Mouse (Mus musculus): ENCODE measurements around the gene Ptprc. TPM values are rescaled to one million over a fixed set of nuclear protein-coding genes. Genes with fewer than 3 reads are reported as not detected.

Ptprc gene
- polyA plus RNA-seq, 1 experiment: 75.0 TPM

GRCm38 (mm10) chr1:138162638-138163037, 12.9 kb downstream of the Ptprc start:
- WGBS: 51% methylated on average over 8 of the region's 8 CpGs
- H3K4me1 ChIP-seq (ENCODE audit: control insufficient read depth, insufficient read depth, low read length): peaks cover 3% of the 10 kb centered on the region
- H3K4me3 ChIP-seq (replicated peaks; ENCODE audit: control insufficient read depth, low read depth, low read length): no peak overlapping the region
- TF ChIP-seq POLR2A (IDR thresholded peaks at IDR 0.05; ENCODE audit: borderline replicate concordance, control insufficient read depth, low read depth, low read length) (no peak), CTCF (IDR thresholded peaks at IDR 0.05; ENCODE audit: control insufficient read depth, insufficient read depth, low read length) (no peak)
- H3K27ac ChIP-seq (ENCODE audit: control insufficient read depth, insufficient read depth, low read depth, low read length, poor library complexity): no peak overlapping the region

GRCm38 (mm10) chr1:138158921-138159320, 16.6 kb downstream of the Ptprc start:
- 37% methylated on average over 2 of the region's 2 CpGs for WGBS
- Histone ChIP-seq H3K4me1 (ENCODE audit: control insufficient read depth, insufficient read depth, low read length) (peaks cover 5% of the 10 kb centered on the region), H3K4me3 (replicated peaks; ENCODE audit: control insufficient read depth, low read depth, low read length) (no peak overlapping the region), H3K27ac (ENCODE audit: control insufficient read depth, insufficient read depth, low read depth, low read length, poor library complexity) (no peak overlapping the region)
- TF ChIP-seq POLR2A (IDR thresholded peaks at IDR 0.05; ENCODE audit: borderline replicate concordance, control insufficient read depth, low read depth, low read length) (no peak), CTCF (IDR thresholded peaks at IDR 0.05; ENCODE audit: control insufficient read depth, insufficient read depth, low read length) (no peak)

- 36% methylated on average over 3 of the region's 3 CpGs for WGBS
- H3K27ac ChIP-seq (ENCODE audit: control insufficient read depth, insufficient read depth, low read depth, low read length, poor library complexity): no peak overlapping the region; the same call in 1 of the 2 replicates
- H3K4me3 ChIP-seq (replicated peaks; ENCODE audit: control insufficient read depth, low read depth, low read length): no peak overlapping the region
- TF ChIP-seq POLR2A (IDR thresholded peaks at IDR 0.05; ENCODE audit: borderline replicate concordance, control insufficient read depth, low read depth, low read length) (no peak), CTCF (IDR thresholded peaks at IDR 0.05; ENCODE audit: control insufficient read depth, insufficient read depth, low read length) (no peak)
- peaks cover 5% of the 10 kb centered on the region for H3K4me1 ChIP-seq (ENCODE audit: control insufficient read depth, insufficient read depth, low read length)
Measured at GRCm38 (mm10) chr1:138158236-138158635, 17.3 kb downstream of the Ptprc start.

DNA sequence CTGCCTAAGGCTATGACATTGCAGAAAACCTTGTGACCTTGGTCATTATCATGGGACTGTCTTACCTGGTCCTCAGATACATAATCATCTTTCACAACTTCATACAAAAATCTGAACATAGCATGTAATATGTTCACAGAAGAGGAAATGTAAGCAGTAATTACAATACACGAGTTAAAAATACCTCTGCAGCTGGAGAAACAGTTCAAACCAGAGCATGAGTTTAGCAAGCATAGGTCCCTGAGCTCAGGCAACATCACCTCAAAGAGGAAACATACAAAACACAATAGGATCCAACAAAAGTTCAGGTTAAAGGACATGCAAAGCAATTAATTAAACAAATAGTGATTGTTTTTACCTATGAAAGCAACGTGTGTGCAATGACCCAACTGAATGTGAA, 17.8 kb downstream of the Ptprc start:
- Histone ChIP-seq H3K4me1 (ENCODE audit: control insufficient read depth, insufficient read depth, low read length) (peaks cover 4% of the 10 kb centered on the region), H3K4me3 (replicated peaks; ENCODE audit: control insufficient read depth, low read depth, low read length) (no peak overlapping the region), H3K27ac (ENCODE audit: control insufficient read depth, insufficient read depth, low read depth, low read length, poor library complexity) (no peak overlapping the region)
- 20% methylated on average over 2 of the region's 2 CpGs for WGBS
- TF ChIP-seq POLR2A (IDR thresholded peaks at IDR 0.05; ENCODE audit: borderline replicate concordance, control insufficient read depth, low read depth, low read length): no peak
- no peak for TF ChIP-seq CTCF (IDR thresholded peaks at IDR 0.05; ENCODE audit: control insufficient read depth, insufficient read depth, low read length)

DNA sequence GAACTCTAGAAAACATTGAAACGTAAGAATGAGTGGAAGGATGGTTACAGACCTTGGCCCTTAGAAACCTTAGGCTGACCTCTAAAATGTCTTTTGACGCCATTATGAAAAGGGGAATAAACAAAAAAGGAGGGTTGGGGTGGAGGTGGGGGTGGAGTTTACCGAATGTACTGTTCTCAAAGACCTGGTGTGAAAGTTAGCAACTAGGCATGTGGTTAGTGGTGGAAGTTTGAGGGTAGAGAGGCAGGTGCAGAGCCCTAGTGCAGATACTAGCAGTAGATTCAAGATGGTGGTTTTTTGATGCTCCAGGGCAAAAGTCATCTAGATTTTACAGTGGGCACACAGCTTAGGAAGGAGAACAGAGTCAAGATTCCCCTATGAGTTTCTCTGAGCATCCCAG, 18.5 kb downstream of the Ptprc start:
- WGBS: 60% methylated on average over 3 of the region's 3 CpGs
- H3K27ac ChIP-seq (ENCODE audit: control insufficient read depth, insufficient read depth, low read depth, low read length, poor library complexity): no peak overlapping the region
- peaks cover 2% of the 10 kb centered on the region for H3K4me1 ChIP-seq (ENCODE audit: control insufficient read depth, insufficient read depth, low read length)
- TF ChIP-seq POLR2A (IDR thresholded peaks at IDR 0.05; ENCODE audit: borderline replicate concordance, control insufficient read depth, low read depth, low read length) (no peak), CTCF (IDR thresholded peaks at IDR 0.05; ENCODE audit: control insufficient read depth, insufficient read depth, low read length) (no peak)
- H3K4me3 ChIP-seq (replicated peaks; ENCODE audit: control insufficient read depth, low read depth, low read length): no peak overlapping the region

DNA sequence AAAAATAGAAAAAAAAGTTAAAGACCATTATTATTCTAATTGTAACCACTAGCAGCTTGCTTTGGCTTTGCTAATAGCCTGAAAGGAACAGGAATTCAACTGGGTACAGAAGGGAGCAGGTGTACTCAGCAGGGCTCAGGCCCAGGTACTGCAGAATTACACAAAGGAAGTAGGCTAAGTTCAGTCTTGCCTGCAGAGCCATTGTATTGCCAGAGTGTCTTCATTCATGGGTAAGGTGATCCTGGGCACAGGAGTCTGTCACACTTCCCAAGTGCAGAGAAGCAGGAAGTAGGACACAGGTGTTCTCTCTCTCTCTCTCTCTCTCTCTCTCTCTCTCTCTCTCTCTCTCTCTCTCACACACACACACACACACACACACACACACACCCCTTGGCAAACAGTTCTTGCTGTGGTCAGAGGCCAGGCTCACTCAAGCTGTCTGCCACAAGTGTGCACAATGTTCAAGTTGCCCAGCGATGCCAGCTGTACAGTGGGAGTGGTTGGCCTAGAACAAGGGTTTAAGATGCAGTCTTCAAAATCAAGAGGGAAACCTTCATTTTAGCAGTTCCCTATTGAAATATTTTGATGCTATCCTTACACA, 21.2 kb downstream of the Ptprc start:
- no peak overlapping the region for H3K27ac ChIP-seq (ENCODE audit: control insufficient read depth, insufficient read depth, low read depth, low read length, poor library complexity)
- WGBS: 13% methylated on average over 1 of the region's 1 CpGs
- peaks cover 3% of the 10 kb centered on the region; the same call in 1 of the 2 replicates for H3K4me1 ChIP-seq (ENCODE audit: control insufficient read depth, insufficient read depth, low read length)

DNA sequence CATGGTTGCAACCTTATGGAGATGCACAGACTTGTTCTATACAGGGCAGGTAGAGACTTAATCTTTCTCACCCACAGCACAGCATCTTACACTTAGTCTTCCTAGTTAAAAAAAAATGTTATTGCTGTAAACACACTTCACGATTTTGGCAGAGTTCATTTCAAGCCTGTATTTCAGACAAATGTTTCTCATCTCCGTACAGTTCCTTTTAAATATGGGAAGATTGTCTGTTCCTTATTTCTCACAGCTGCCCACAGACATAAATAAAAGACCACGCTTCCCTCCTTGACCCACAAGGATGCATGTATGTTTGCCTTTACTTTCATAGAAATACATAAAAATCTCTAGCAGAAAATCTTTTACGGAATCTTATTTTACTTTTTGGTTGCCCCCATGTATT, 22.4 kb downstream of the Ptprc start:
- Histone ChIP-seq H3K4me3 (replicated peaks; ENCODE audit: control insufficient read depth, low read depth, low read length) (no peak overlapping the region), H3K27ac (ENCODE audit: control insufficient read depth, insufficient read depth, low read depth, low read length, poor library complexity) (no peak overlapping the region), H3K4me1 (ENCODE audit: control insufficient read depth, insufficient read depth, low read length) (peaks cover 5% of the 10 kb centered on the region)
- TF ChIP-seq POLR2A (IDR thresholded peaks at IDR 0.05; ENCODE audit: borderline replicate concordance, control insufficient read depth, low read depth, low read length): no peak
- TF ChIP-seq CTCF (IDR thresholded peaks at IDR 0.05; ENCODE audit: control insufficient read depth, insufficient read depth, low read length): no peak
- 38% methylated on average over 4 of the region's 4 CpGs for WGBS

More for the DNA sequence above, 21.2 kb downstream of the Ptprc start:
- H3K4me3 ChIP-seq (replicated peaks; ENCODE audit: control insufficient read depth, low read depth, low read length): no peak overlapping the region
- TF ChIP-seq POLR2A (IDR thresholded peaks at IDR 0.05; ENCODE audit: borderline replicate concordance, control insufficient read depth, low read depth, low read length) (no peak), CTCF (IDR thresholded peaks at IDR 0.05; ENCODE audit: control insufficient read depth, insufficient read depth, low read length) (no peak)

DNA sequence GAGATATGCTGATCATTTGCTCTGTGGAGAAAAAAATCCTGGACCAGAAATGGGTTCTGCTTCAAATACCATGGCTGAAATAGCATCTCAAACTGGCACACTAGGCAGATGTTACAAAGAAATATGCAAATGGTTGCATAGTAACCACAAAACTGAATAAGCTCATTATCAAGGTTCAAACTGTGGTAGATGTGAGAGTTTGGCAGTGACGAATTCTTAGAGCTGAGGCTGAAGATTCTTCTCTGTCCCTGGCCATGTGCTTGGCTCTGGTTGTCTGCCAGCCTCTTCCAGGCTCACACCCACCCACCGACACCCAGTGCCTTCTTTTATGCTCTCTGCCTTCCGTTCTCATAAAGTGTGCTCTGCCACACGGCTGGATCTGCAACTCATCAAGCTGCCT, 26.7 kb downstream of the Ptprc start:
- Histone ChIP-seq H3K4me1 (ENCODE audit: control insufficient read depth, insufficient read depth, low read length) (peaks cover 5% of the 10 kb centered on the region), H3K4me3 (replicated peaks; ENCODE audit: control insufficient read depth, low read depth, low read length) (no peak overlapping the region), H3K27ac (ENCODE audit: control insufficient read depth, insufficient read depth, low read depth, low read length, poor library complexity) (no peak overlapping the region)
- 44% methylated on average over 4 of the region's 4 CpGs for WGBS
- TF ChIP-seq CTCF (IDR thresholded peaks at IDR 0.05; ENCODE audit: control insufficient read depth, insufficient read depth, low read length): no peak
- no peak for TF ChIP-seq POLR2A (IDR thresholded peaks at IDR 0.05; ENCODE audit: borderline replicate concordance, control insufficient read depth, low read depth, low read length)

- peaks cover 5% of the 10 kb centered on the region for H3K4me1 ChIP-seq (ENCODE audit: control insufficient read depth, insufficient read depth, low read length)
- TF ChIP-seq CTCF (IDR thresholded peaks at IDR 0.05; ENCODE audit: control insufficient read depth, insufficient read depth, low read length) (no peak), POLR2A (IDR thresholded peaks at IDR 0.05; ENCODE audit: borderline replicate concordance, control insufficient read depth, low read depth, low read length) (no peak)
- no peak overlapping the region for H3K4me3 ChIP-seq (replicated peaks; ENCODE audit: control insufficient read depth, low read depth, low read length)
- 1% methylated on average over 2 of the region's 2 CpGs for WGBS
- H3K27ac ChIP-seq (ENCODE audit: control insufficient read depth, insufficient read depth, low read depth, low read length, poor library complexity): no peak overlapping the region
Measured at GRCm38 (mm10) chr1:138145571-138145970, 29.9 kb downstream of the Ptprc start.

Data from bone marrow, adult 2 months (tissue).